Mouse (Mus musculus) layer of hippocampus, adult 2 months (tissue): ENCODE measurements around the gene Adcy7. TPM values are rescaled to one million over a fixed set of nuclear protein-coding genes. Genes with fewer than 3 reads are reported as not detected.

Source experiments
- DNase-seq, 2 experiments: peaks; one replicate each; pipeline ENCODE4 v3.0.0; 2022; ENCODE audit warnings: low spot score in 2 of 2
- H3K27ac ChIP-seq: fragments of 200-600 bp; 2 replicates; pipeline ENCODE4 v1.8.1; 2022
- H3K4me3 ChIP-seq: fragments of 200-600 bp; 2 replicates; pipeline ENCODE4 v1.8.1; 2022; ENCODE audit warnings: mild to moderate bottlenecking
- CTCF ChIP-seq: fragments of 200-600 bp; conservative IDR thresholded peaks from 2 replicates; pipeline ENCODE4 v1.8.1; 2022; ENCODE audit warnings: antibody characterized with exemption, mild to moderate bottlenecking, moderate library complexity
- long read RNA-seq, 2 experiments: library from polyadenylated mRNA; stranded (forward); transcript quantifications; one replicate each; pipeline ENCODE4 v2.0.0; 2021; ENCODE audit warnings: borderline mapping rate in 2 of 2
- total RNA-seq, 2 experiments: library from RNA; stranded (reverse); gene quantifications; 2 replicates each; pipeline ENCODE4 v1.2.3; 2021

Adcy7 gene
- 1 to 10 TPM; 2.1 to 2.6 TPM for total RNA-seq
- long read RNA-seq, experiment 1, full-length matches to known transcripts, result 4 of 7 reads
- long read RNA-seq, experiment 1, partial matches to known transcripts, result 1 of 7 reads
- long read RNA-seq, experiment 1, other reads (novel, unspliced or antisense), result 2 of 7 reads
- long read RNA-seq, experiment 2, partial matches to known transcripts, result 0 of 1 reads
- long read RNA-seq, experiment 2, other reads (novel, unspliced or antisense), result 1 of 1 reads

DNA sequence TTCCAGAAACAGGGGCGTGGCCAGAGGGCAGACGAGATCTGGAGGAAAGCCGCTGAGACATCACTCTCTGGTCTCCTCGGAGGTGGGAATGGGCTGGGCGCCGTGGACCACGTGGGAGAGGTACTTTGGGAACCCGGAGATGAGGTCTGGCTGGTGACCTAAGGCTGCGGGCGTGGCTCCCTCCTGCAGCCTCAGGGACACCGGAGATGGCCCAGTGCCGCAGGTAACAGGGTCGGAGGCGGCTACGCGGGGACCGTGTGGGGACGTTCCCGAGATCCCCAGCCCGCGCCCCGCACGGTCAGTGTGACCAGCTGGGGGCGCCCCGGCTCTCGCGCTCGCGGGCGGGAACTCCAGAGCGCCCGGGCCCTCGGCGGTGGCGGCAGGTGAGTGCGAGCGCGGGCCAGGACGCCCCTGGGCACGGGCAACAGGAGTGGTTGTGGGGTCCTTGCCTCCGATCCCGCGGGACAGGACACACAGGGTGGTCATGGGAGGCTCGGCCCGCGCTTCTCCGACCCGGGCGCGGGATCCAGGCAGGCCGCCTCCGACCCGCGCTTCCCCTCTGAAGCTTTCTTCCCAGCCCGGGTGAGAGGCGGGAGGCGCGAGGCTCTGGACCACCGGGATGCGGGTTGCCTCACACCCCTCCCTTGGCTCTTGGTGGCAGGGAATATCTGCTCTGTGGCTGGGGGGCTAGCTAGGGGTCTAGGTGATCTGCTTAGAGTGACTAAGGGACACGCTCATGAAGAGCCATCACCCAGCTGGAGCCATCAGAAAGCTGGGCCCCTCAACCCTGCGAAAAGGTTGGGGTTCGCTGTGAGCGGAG lies at the start of gene Adcy7:
TSS of gene Adcy7 (plus strand) at position 173 of the 820 bp plus-strand sequence.
- Histone ChIP-seq H3K27ac (no peak within 1 kb of the TSS), H3K4me3 (peak within 1 kb of the TSS; percentile 48)
- no peak for DNase-seq
- TF ChIP-seq CTCF, result peak; percentile 72

GRCm38 (mm10) chr8:88225358-88225757 lies 46.8 kb upstream of the Adcy7 start:
- TF ChIP-seq CTCF, result no peak
- Histone ChIP-seq H3K27ac (peak overlapping the region; percentile 71), H3K4me3 (no peak overlapping the region)
- DNase-seq, result no peak

- TF ChIP-seq CTCF, result no peak
- Histone ChIP-seq H3K4me3 (no peak overlapping the region), H3K27ac (no peak overlapping the region)
- DNase-seq, result no peak
Observed at GRCm38 (mm10) chr8:88227851-88228250, 44.4 kb upstream of the Adcy7 start.

GRCm38 (mm10) chr8:88228286-88228685 lies 43.9 kb upstream of the Adcy7 start:
- no peak for TF ChIP-seq CTCF
- Histone ChIP-seq H3K27ac (no peak overlapping the region), H3K4me3 (no peak overlapping the region)
- DNase-seq, result no peak

DNA sequence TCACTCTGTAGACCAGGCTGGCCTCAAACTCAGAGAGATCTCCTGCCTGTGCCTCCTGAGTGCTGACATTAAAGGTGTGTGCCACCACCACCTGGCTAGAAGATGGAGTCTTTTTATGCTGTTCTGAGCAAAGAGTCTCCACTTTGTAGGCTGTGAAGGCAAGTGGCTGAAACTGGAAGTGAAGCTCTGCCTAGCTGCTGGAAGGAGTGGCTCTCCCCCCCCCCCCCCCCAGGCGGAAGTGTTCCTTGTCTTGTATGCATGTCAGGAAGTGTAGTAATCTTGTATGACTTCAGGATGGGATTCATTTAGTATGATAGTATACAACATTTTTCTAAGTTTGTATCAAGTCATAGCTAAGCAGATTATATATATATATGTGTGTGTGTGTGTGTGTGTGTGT lies 43.4 kb upstream of the Adcy7 start:
- Histone ChIP-seq H3K27ac (no peak overlapping the region), H3K4me3 (no peak overlapping the region)
- TF ChIP-seq CTCF, result no peak
- no peak for DNase-seq

GRCm38 (mm10) chr8:88236666-88237065 lies 35.5 kb upstream of the Adcy7 start:
- Histone ChIP-seq H3K27ac (no peak overlapping the region), H3K4me3 (no peak overlapping the region)
- TF ChIP-seq CTCF, result no peak
- no peak for DNase-seq

DNA sequence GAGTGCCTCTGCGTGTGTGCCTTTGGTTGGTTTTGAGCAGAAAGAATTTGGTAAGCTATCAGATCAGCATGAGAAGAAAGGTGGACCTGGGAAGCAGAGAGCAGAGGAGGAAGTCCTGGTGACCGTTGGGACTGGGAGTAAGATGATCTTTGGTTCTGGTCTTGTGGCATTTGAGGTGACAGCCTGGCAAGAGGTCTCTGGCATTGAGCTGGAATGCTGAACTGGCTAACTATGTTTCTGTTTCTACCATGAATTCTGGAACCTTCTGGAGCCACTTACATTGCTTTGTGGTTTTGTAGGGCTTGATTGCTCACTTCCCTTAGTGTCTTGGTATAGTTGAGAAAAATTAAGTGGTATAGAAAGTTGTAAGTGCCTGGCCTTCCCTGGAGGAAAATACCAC lies 34.6 kb upstream of the Adcy7 start:
- DNase-seq, result no peak
- Histone ChIP-seq H3K4me3 (no peak overlapping the region), H3K27ac (no peak overlapping the region)
- TF ChIP-seq CTCF, result no peak

GRCm38 (mm10) chr8:88239277-88239676 lies 32.9 kb upstream of the Adcy7 start:
- no peak overlapping the region for H3K4me3 ChIP-seq
- no peak for DNase-seq
- TF ChIP-seq CTCF, result no peak

GRCm38 (mm10) chr8:88241871-88242270 lies 30.3 kb upstream of the Adcy7 start:
- Histone ChIP-seq H3K4me3 (no peak overlapping the region), H3K27ac (no peak overlapping the region)
- no peak for DNase-seq
- TF ChIP-seq CTCF, result no peak

More at GRCm38 (mm10) chr8:88239277-88239676, 32.9 kb upstream of the Adcy7 start:
- 0 out of 2 replicates have a peak overlapping the region, but pooled peaks have one; percentile 28 for H3K27ac ChIP-seq

DNA sequence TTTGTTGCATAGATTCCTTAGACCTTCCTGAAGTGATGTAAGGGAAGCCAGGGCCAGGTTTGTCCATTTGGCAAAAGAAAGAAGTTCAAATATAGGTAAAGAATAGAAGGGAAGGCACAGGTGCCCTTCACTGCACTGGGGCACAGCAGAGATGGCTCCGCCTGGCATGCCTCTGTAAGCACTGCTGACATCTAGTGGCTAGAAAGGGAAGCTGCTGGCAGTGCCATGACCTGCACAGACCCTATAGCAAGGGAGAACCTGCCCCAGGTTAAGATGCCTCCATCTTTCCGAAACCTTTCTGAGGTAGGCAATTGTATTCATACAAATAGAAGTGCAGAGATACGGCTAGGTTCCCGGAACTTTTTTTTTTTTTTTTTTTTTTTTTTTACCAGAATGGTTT lies 27.9 kb upstream of the Adcy7 start:
- DNase-seq, result peak; percentile 38 to 48
- Histone ChIP-seq H3K4me3 (no peak overlapping the region), H3K27ac (no peak overlapping the region)
- TF ChIP-seq CTCF, result peak; percentile 87

DNA sequence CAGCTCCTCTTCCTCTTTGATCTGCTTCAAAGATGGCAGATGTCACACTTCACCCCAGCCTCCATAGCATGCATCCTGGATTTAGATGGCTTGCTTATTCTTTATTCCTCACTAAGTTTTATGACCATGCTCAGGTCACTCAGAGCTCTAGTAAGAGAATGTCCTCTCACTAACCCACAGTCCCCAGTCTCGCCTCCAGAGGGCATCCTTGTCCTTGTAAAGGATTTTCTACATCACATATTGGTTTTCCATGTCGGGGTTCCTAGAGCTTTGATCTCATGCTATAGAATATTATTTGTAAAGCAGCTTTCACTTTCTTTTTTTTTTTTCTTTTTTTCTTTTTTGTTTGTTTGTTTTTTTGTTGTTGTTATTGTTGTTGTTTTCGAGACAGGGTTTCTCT lies 19.4 kb upstream of the Adcy7 start:
- no peak for DNase-seq
- H3K4me3 ChIP-seq, result no peak overlapping the region
- TF ChIP-seq CTCF, result peak; percentile 70
- H3K27ac ChIP-seq, result no peak overlapping the region

- Histone ChIP-seq H3K4me3 (no peak overlapping the region), H3K27ac (no peak overlapping the region)
- DNase-seq, result peak in 1 of 2 experiments; percentile 7
- TF ChIP-seq CTCF, result no peak
Observed at GRCm38 (mm10) chr8:88254957-88255356, 17.2 kb upstream of the Adcy7 start.

DNA sequence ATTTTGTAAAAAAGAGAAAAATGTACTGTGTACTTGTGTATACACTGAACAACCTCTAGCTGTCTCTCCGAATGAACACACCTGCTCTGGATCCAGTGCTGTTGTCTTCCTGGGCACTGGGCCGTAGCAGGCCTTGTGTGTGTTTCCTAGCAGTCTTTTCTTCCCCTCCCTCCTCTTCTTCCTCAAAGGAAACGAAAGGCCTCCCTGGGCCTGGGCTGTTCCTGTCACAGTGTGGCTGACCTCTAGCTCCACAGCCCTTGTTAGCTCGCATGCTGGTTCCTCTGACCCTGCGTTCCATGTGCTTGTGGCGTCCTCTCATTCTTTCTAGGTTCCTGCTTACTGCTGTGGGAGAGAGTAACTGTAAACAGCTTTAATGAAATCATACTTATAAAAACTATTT lies 14.2 kb upstream of the Adcy7 start:
- Histone ChIP-seq H3K4me3 (no peak overlapping the region), H3K27ac (no peak overlapping the region)
- DNase-seq, result no peak
- no peak for TF ChIP-seq CTCF

GRCm38 (mm10) chr8:88258544-88258943 lies 13.7 kb upstream of the Adcy7 start:
- no peak for DNase-seq
- H3K4me3 ChIP-seq, result no peak overlapping the region
- H3K27ac ChIP-seq, result no peak overlapping the region
- no peak for TF ChIP-seq CTCF
